Mouse (Mus musculus) induced T-regulatory cell, adult 2 months (primary cell): ENCODE data around the gene Sdr9c7.
"Not testable (repeated sequence)": the region's sequence is repeated elsewhere in the genome, so short reads cannot be mapped to it uniquely, and the experiment has no call there.

Source experiments
- DNase-seq: peaks from one replicate; pipeline ENCODE4 v3.0.0-alpha.2; 2012; ENCODE audit warnings: low read depth

The Sdr9c7 gene

GRCm38 (mm10) chr10:127907386-127907951, 9.2 kb downstream of the Sdr9c7 start:
- no peak for DNase-seq

DNA sequence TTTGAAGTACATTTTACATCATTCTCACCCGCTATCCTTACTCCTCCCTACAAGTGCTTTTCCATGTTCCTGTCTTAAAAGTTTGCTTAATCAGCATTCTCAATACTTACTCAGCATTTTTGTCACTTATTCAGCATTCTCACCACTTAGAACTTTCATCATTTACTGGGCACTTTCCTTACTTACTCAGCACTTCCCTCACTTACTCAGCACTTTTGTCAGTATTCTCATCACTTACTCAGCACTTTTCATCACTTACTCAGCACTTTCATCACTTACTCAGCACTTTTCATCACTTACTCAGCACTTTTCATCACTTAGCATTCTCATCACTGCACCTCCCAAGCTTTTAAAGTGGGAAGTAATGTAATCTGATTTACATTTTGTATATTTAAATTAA, 17.3 kb downstream of the Sdr9c7 start:
- no peak for DNase-seq

- DNase-seq = not testable (repeated sequence)
These were observed 18.9 kb downstream of the Sdr9c7 start for GRCm38 (mm10) chr10:127917183-127917582.

GRCm38 (mm10) chr10:127917651-127918050, 19.3 kb downstream of the Sdr9c7 start:
- no peak for DNase-seq

DNA sequence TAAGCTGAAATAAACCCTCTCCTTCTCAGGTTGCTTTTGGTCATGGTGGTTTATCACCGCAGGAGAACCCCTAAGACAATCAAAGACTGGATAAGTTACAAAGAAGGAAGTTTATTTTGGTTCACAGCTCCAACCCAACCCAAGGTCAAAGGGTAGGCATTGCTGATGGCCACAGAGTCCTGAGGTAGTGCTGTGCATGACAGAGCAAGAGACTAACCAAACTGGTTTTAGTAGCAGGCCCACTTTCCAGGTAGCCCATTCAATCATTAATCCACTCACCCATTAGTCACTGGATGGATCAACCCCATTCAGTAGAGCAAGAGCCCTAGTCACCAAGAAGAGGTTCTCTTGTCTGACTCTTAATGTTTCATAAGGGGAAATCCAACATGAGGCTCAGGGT, 23.9 kb downstream of the Sdr9c7 start:
- DNase-seq = no peak

- no peak for DNase-seq
These were observed 24.7 kb downstream of the Sdr9c7 start for GRCm38 (mm10) chr10:127923024-127923423.

- no peak for DNase-seq
These were observed 26.5 kb downstream of the Sdr9c7 start for GRCm38 (mm10) chr10:127924597-127925378.

GRCm38 (mm10) chr10:127927737-127928136, 29.4 kb downstream of the Sdr9c7 start:
- DNase-seq = no peak

DNA sequence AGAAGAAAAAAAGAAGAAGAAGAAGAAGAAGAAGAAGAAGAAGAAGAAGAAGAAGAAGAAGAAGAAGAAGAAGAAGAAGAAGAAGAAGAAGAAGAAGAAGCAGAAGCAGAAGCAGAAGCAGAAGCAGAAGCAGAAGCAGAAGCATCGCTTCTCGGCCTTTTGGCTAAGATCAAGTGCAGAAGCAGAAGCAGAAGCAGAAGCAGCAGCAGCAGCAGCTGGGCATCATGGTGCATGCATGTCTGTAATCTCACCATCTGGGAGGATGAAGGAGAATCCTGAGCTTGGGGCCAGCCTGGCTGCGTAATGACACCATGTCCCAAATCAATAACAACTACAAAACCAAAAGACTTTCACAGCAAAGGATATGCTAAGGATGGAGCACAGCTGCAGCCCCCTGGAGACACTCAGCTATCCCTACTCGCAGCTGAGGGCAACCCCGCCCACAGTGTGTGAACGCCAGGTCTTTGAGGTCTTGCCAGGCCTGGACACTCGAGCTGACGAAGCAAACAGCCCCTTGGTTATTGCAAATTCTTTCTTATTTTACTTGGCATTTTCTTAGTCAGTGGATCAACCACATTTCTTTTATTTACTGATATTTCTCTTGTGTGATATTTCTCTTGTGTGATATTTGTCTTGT, 34.1 kb downstream of the Sdr9c7 start:
- DNase-seq = no peak

DNA sequence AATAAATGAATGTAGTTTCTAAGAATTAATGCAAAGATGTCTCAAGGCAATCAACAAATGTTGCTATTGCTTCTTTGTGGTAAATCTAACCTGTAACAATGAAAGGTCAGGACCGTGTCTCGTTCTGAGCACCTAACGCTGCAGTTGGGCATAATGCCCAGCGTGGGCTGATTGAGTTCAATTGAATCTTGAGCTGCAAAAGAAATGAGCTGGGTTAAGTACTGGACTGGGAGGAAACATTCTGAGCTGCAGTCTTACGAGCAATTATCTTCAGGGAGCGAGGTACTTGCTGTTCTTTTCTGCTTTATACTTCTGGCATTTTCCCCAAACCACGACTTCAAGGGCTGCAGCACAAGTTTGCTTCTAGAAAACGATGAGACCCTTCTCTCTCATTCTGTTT, 38.0 kb downstream of the Sdr9c7 start:
- DNase-seq = no peak

DNA sequence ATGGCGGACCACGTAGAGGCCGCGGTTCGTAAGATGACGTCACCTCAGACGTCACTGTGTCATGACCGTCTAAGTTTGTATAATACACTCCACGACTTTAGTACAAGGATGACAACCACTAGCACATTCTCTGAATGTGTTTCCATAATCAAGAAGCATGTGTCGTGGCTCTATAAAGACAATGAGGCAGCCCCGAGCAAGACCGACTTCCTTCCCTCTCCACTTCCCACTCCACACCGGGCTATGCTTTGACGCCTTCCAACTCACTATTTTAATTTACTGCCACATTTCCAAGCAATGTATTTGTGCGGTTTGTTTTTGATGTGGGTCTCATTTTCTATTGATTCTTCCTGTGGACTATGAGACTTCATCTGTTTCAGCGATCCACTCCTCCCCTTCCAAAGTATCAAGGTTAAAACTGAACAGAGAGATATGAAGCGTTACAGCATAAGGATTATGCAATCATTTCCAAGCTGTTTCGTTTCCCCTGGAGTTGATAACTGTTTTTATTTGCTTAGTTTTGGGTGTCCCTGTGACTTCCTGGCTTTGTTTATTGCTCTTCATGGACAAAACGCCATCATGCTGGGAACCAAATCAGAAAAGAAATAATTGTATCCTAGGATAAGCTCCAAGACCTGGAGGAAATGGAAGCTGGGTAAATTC, 38.6 kb downstream of the Sdr9c7 start:
- peak; percentile 14 for DNase-seq

GRCm38 (mm10) chr10:127937428-127938010, 39.2 kb downstream of the Sdr9c7 start:
- peak; percentile 65 for DNase-seq

GRCm38 (mm10) chr10:127939667-127940066, 41.3 kb downstream of the Sdr9c7 start:
- DNase-seq = not testable (repeated sequence)

DNA sequence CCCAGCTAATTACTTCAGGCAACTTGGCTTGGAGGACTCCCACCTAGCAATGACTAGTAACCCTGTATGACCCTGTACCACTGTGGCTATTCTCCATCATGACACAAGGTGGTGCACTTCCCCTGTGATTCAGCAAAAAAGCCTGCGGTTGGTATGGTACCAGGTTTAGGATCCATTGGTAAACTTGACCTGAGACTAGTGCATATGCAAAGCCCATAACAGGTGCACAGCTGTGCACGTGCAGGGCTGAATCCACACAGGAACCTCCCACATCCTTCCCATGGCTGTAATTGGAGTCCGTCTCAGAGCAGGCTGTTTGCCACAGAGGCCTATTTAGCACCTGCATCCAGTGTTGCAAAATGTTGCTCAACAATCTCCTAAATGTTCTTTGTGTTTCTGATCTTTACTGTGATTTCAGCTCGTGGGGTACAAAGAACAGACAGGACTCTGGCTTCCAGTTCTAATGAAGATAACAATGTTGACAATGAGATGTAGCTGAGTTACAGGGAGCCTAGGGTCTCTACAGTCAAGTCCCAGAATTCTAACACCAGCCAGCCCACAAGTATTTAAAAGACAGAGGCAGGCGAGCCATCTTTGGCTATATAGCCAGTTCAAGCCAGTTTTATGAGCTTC, 47.2 kb downstream of the Sdr9c7 start:
- peak; percentile 73 for DNase-seq

GRCm38 (mm10) chr10:127949596-127950130, 51.3 kb downstream of the Sdr9c7 start:
- no peak for DNase-seq

DNA sequence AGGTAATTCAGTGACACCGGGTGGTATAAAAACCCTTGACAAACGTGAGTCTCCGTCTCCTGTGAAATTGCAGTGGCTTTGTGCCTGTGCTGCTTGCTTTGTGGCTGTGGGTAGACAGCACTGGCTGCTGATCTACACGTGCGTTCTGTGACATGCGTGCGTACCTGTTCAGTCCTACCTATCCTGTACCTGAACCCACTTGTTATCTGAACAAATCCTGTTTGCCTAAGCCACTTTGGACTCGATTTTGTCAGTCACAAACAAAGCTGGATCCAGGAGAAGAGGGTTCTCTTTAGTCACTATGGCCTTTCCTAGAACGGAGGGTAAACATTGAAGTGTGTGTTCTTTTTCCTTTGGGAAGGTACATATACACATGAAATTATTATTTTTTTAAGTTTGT, 53.1 kb downstream of the Sdr9c7 start:
- DNase-seq = no peak

GRCm38 (mm10) chr10:127951821-127952220, 53.5 kb downstream of the Sdr9c7 start:
- DNase-seq = no peak

DNA sequence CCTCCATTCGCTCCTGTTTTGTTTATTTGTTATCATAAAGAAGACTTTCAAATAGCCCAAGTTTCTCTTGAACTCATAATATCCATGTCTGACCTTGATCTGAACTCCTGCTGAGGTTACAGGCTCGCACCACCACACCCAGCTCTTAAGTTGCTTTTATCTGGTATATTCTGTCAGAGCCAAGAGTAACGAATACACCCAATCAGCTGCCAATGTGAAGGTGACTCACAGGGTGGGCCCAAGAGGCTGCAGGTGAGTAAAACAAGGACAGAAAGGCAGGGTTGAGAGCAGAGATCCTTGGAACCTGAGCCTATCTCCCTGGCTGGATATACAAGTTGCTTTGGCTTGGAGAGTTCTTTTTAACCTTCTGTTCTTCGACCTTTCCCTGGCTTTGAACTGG, 56.7 kb downstream of the Sdr9c7 start:
- no peak for DNase-seq

- peak; percentile 77 for DNase-seq
These were observed 58.0 kb downstream of the Sdr9c7 start for GRCm38 (mm10) chr10:127956168-127956816.

GRCm38 (mm10) chr10:127959161-127959679, 60.9 kb downstream of the Sdr9c7 start:
- no peak for DNase-seq
